Mouse (Mus musculus) left cerebral cortex, adult 18-20 months (tissue): ENCODE data around the gene Six3. TPM values are rescaled to one million over a fixed set of nuclear protein-coding genes. Genes with fewer than 3 reads are reported as not detected.

ENCODE experiments used
- DNase-seq, 2 experiments: peaks; one replicate each; pipeline ENCODE4 v3.0.0; 2021 to 2022; ENCODE audit warnings: low spot score in 2 of 2, mixed read lengths in 1 of 2
- total RNA-seq, 2 experiments: library from RNA; stranded (reverse); gene quantifications; 2 replicates each; pipeline ENCODE4 v1.2.3; 2021

Six3 gene
- total RNA-seq, 2 experiments from 2014 or later, result 2.9 to 6.1 TPM

- no peak for DNase-seq
Observed at GRCm38 (mm10) chr17:85611521-85612515, 1.6 kb upstream of the Six3 start.

DNA sequence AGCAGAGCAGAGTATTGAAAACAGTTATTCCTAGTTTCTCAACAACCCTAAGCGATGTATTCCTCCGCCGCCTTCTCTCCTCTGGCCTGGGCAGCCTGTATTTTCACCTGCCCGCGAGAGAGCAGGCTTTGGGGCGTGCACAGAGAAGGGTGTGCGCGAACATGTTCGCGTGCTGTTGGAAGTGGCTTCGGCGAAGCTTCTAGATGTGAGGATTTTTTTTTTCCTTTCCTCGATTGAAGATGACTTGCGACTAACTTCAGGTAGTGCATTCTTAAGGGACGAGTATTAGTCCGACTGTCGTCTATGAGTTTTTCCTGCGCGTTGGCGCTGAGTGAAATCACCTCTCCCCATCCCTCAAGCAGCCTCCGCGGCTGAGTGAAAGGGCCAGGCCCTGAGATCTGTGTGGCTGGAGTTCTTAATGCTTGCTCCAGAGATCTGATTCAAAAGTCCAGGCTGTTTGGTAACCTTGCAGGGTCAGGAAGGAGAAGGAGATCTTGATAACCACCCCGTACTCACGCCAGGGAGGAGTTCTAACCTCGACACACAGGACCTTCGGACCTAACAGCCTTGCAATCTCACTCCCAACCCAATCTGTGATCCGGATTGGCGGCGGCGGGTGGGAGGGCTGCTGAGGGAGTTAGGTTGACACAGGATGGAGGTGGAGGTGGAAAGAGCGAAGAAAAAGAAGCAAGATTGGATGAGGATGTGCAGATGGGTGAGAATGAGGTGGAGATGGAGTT, 712 bp upstream of the Six3 start:
- no peak for DNase-seq

- DNase-seq, result no peak
Observed at GRCm38 (mm10) chr17:85614011-85614721, 758 bp downstream of the Six3 start.

GRCm38 (mm10) chr17:85614722-85615331, 1.4 kb downstream of the Six3 start:
- no peak for DNase-seq

DNA sequence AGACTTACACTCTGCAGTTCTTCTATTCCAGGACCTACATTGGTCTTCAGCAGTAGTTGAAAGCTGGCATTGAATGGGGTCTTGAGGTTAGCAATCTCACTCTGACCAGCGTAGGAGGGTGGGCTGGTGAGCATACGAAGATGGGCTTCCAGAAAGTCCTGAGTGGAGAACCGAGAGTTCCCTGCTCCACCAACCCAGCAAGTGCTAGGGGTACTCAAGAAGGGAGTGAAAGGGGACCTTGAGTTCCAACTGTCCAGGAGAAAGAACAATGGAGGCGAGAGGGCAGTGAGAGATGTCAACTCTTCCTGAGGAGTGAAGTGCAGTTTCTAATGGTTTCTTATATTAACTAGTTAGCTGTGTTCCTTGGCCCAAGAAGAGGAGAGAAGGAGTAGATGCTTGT, 2.2 kb downstream of the Six3 start:
- DNase-seq, result no peak

DNA sequence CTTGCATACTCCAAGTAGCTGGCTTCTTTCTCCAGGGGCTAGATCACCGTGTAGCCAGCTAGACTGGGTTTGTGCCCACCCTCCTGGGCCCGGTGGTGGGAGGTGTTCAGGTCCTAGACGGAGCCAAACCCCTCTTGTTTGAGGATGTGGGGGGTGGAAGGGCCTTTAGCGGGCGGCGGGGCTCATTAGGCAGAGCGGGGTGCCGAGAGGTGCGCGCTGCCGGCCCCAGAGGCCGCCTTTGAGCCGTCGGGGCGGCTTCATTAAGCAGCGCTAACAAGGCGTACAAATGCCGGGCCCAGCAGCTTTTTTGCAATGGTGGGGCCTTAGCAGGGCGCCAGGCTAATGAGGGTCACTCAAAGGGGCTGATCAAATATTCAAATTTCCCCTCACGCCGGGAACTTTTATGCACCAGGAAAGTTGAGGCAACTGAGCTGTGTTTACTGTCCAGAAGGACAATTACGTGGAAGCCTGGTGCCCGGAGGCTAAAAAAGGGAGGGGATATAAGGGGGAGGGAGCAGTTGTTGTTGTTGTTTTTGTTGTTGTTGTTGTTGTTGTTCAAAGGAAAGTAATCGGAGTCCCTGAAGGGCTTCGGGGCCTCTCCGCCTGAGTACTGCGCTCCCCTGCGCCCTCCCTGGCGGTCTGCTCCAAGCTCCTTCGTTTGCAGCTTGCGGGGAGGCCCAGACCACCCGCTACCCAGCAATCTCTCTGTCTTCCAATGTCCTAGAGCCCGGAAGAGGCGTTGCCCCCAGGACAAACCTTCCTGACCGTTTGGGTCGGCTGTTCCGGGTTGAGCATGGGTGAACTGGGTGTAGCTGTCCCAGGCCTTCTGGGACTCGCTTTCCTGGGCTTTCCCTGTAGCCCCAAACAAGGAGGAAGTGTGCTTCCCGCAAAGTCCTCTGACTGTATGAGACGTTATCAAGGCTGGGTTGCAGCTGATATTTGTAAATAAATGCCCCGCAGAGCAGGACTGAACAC, 3.4 kb downstream of the Six3 start:
- no peak for DNase-seq

DNA sequence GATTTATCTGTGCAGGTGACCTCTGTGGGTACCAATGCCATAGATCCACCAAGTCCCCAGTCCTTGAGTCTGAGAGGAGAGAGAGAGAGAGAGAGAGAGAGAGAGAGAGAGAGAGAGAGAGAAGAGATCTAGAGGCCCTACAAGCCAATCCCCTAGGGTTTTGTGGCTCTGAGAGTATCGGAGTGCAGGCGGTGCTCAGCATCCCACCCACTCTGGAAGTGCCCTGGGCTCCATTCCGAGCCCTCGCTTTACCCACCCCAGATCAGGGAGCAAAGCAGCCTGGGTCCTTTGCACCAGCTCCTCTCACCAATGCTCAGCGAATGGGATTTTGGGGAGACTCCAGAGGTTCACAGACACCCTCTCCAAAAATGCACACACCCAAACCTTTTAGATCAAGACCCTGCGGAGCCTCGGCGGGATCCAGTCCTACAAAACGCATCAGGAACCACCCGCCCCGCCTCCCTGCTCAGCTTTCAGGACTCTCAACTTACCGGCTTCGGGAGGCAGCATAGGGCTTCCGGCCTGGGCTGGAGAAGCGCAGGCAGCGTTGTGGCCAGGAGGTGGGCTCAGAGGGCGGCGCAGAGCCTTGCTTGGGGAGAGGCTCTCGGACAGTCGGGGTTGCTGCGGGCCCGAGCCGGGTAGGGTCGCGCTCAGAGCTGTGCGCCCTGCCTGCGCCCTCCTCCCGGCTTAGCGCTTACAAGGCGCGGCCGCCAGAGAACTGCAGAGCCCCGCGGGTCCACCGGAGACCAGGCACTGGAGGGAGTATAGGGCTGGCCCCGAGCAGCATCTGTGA, 4.4 kb downstream of the Six3 start:
- no peak for DNase-seq

DNA sequence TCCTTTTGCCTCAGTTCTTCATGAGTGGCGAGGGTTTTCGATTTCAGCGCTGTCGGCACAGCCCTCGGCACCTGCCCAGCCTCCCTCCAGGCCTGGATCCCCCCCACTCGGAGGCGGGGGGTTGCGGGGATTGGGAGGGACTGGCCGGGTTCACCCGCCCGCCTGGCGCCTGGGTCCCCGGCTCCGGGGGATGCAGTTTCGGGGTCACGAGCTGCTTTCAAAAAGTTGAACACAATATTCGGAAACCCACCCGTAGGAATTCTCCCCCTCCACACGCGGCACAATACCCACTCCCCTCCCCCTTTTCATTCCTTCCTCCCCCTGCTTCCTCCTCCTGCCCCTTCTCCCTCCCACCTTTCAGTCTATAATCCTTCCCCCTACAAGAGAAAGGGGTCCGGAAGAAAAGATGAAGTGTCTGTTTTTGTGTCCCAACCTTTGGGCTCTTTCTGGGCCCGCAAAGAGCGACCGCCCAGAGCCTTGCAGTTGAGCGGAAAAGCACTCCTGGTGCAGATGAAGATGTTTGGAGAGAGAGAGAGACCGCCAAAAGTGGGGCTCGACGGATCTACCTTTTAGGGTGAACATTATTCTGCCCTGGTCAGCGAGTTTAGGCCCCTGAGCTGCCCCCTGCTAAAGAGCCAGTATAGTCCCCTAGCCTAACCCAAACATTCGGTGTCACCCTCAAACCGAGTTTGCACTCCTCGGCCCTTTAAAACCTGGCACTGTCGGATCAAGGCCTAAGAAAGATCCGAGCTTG, 5.1 kb downstream of the Six3 start:
- DNase-seq, result no peak

- DNase-seq, result no peak
Observed at GRCm38 (mm10) chr17:85619113-85620085, 6.0 kb downstream of the Six3 start.

DNA sequence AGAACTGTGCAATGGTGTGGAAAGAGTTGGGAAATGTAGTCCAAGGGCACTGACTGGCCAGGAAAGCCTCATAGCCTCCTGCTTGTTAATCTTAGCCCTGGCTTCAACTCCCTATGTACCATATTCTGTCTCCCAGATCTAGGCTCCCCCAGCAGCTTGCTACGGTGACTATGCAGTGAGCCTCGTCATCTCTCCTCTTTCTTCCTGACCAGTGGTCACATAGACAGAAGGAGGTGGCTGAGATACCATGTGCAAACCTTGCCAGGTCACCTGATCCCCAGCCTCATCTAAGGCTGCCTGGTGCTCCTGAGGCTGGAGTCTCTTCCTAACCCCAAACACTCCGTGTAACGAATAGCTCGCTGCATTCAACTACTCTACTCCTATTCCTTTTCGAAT, 6.7 kb downstream of the Six3 start:
- DNase-seq, result no peak

DNA sequence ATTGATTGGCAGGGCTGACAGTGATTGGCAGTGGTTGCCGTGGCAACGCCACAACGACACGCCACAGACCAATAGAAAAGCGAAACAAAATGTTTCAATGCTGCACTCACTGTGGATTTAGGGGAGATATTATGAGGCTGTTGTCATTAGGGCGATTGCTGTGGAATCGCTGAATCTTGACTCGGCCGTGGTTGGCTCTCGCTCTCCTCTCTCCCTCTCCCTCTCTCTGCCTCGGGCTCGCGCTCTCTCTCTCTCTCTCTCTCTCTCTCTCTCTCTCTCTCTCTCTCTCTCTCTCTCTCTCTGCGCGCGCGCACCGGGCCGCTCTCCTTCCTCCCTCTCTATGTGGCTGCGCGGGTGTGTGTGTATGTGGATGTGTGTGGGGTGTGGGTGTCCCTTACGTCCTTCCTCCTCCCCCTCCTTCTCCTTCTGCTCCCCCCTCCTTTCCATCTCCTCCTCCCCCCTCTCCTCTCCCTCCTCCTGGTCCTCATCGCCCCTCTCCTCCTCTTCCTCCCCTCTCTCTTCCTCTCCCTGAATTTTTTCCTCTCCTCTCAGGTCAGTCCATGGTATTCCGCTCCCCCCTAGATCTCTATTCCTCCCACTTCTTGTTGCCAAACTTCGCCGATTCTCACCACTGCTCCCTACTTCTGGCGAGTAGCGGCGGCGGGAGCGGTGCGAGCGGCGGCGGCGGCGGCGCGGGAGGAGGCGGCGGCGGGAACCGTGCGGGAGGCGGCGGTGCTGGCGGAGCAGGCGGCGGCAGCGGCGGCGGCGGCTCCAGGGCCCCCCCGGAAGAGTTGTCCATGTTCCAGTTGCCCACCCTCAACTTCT, 7.5 kb downstream of the Six3 start:
- DNase-seq, result no peak

- DNase-seq, result no peak
Observed at GRCm38 (mm10) chr17:85621505-85622310, 8.3 kb downstream of the Six3 start.

- no peak for DNase-seq
Observed at GRCm38 (mm10) chr17:85622493-85623157, 9.2 kb downstream of the Six3 start.

DNA sequence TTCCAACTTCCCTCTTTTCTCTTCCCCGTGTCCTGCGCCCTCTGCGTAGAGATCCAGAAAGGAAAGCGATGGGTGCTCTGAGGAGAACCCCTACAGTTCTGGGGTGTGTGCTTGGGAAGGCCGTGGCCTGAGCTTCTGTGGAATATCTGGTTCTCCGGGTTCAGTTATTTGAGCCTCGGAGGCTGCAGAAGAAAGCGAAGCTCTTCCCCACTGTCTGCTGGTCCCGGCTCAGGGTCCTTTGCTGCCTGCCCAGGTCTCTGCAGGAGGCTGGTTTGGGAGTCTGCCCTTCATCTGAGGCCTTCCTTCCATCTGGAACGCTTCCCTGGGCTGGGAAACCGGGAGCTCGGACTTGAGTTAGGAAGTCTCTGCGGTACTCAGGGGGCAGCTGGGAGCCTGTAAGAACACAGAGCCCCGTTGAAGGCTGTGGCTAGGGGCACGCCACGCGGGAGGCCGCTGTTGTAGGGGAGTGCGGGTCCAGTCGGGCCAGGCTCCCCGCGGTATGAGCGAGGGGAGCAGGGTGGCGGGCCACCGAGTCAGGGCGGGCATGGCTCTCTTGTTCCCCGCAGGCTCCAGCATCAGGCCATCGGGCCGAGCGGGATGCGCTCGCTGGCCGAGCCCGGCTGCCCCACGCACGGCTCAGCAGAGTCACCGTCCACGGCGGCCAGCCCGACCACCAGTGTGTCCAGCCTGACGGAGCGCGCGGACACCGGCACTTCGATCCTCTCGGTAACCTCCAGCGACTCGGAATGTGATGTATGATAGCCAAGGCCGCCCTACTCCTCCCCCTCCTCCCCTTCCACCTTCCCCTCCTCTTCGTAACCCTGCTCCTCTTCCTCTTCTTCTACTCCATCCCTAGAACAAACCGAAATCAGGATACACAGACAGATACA, 10.0 kb downstream of the Six3 start:
- DNase-seq, result no peak
